Mouse (Mus musculus) C2C12 (cell line): ENCODE results near the gene Aqp1.

ENCODE experiments used
- CTCF ChIP-seq: IDR thresholded peaks from one replicate; pipeline ENCODE4 v1.5.1; 2011; ENCODE audit not compliant: control insufficient read depth, insufficient read depth, insufficient read length
- FOSL1 ChIP-seq: IDR thresholded peaks from one replicate; pipeline ENCODE4 v1.8.0; 2011; ENCODE audit warnings: mild to moderate bottlenecking, low read length; ENCODE audit not compliant: poor library complexity, insufficient read depth, severe bottlenecking
- MYOD1 ChIP-seq: IDR thresholded peaks from one replicate; pipeline ENCODE4 v1.6.1; 2011; ENCODE audit warnings: low read depth; ENCODE audit not compliant: control insufficient read depth, insufficient read length
- MYOG ChIP-seq: IDR thresholded peaks from one replicate; pipeline ENCODE4 v1.6.1; 2011; ENCODE audit not compliant: control insufficient read depth, insufficient read length; ENCODE audit errors: extremely low read depth

DNA sequence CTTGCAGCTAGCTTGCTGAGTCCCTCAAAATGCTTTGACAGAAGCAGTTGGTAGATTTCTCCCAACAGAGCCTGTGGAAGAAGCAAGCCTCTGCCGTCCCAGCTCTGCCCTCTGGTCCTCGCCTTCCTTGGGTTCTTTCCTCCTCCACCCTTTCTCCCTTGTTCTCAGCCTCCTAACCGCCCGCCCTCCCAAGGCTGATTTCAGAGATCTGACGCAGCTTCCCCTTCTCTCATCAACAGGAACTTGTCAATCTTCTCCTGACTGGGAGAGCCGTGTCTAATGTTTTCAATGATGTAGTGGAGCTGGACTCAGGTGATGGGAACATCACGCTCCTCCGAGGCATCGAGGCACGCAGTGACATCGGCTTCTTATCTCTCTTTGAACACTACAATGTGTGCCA, 35.5 kb upstream of the Aqp1 start:
- no peak for TF ChIP-seq CTCF
- TF ChIP-seq MYOD1, result no peak
- TF ChIP-seq FOSL1, result no peak
- TF ChIP-seq MYOG, result no peak
